Mouse (Mus musculus) Muller cell, postnatal 12 days (primary cell): Measurements from ENCODE around the gene Specc1l.
"Not testable (repeated sequence)": the region's sequence is repeated elsewhere in the genome, so short reads cannot be mapped to it uniquely, and the experiment has no call there.

ENCODE experiments used
- DNase-seq: peaks from one replicate; pipeline ENCODE4 v3.0.0-alpha.2; 2015; ENCODE audit errors: inconsistent ontology term

Gene Specc1l

GRCm38 (mm10) chr10:75277501-75277900 lies 65.6 kb downstream of the Specc1l start:
- no peak for DNase-seq

- no peak for DNase-seq
Observed at GRCm38 (mm10) chr10:75282648-75283047, 70.8 kb downstream of the Specc1l start.

- DNase-seq: no peak
Observed at GRCm38 (mm10) chr10:75283821-75284220, 71.9 kb downstream of the Specc1l start.

- DNase-seq: no peak
Observed at GRCm38 (mm10) chr10:75288579-75288978, 76.7 kb downstream of the Specc1l start.

GRCm38 (mm10) chr10:75289392-75289791 lies 77.5 kb downstream of the Specc1l start:
- DNase-seq: no peak

GRCm38 (mm10) chr10:75290650-75291049 lies 78.8 kb downstream of the Specc1l start:
- DNase-seq: no peak

- no peak for DNase-seq
Observed at GRCm38 (mm10) chr10:75291338-75291737, 79.5 kb downstream of the Specc1l start.

- not testable (repeated sequence) for DNase-seq
Observed at GRCm38 (mm10) chr10:75292206-75292605, 80.3 kb downstream of the Specc1l start.

- no peak for DNase-seq
Observed at GRCm38 (mm10) chr10:75293288-75293687, 81.4 kb downstream of the Specc1l start.

GRCm38 (mm10) chr10:75294362-75294761 lies 82.5 kb downstream of the Specc1l start:
- no peak for DNase-seq

- no peak for DNase-seq
Observed at GRCm38 (mm10) chr10:75294926-75295325, 83.1 kb downstream of the Specc1l start.

- no peak for DNase-seq
Observed at GRCm38 (mm10) chr10:75298608-75299007, 86.7 kb downstream of the Specc1l start.

GRCm38 (mm10) chr10:75299785-75300418 lies 88.0 kb downstream of the Specc1l start:
- peak; percentile 24 for DNase-seq

GRCm38 (mm10) chr10:75301195-75301806 lies 89.4 kb downstream of the Specc1l start:
- no peak for DNase-seq

- DNase-seq: no peak
Observed at GRCm38 (mm10) chr10:75301937-75302336, 90.1 kb downstream of the Specc1l start.

- DNase-seq: no peak
Observed at GRCm38 (mm10) chr10:75302536-75302935, 90.7 kb downstream of the Specc1l start.

- DNase-seq: no peak
Observed at GRCm38 (mm10) chr10:75303324-75304048, 91.6 kb downstream of the Specc1l start.

- DNase-seq: no peak
Observed at GRCm38 (mm10) chr10:75304049-75304405, 92.2 kb downstream of the Specc1l start.

- no peak for DNase-seq
Observed at GRCm38 (mm10) chr10:75304413-75304812, 92.5 kb downstream of the Specc1l start.

- DNase-seq: no peak
Observed at GRCm38 (mm10) chr10:75307130-75307529, 95.3 kb downstream of the Specc1l start.

GRCm38 (mm10) chr10:75312361-75312760 lies 100.5 kb downstream of the Specc1l start:
- no peak for DNase-seq

GRCm38 (mm10) chr10:75314190-75314980 lies 102.5 kb downstream of the Specc1l start:
- DNase-seq: no peak
